Mouse (Mus musculus) limb, embryonic 14.5 days (tissue): ENCODE data around the gene Rad23a. TPM values are rescaled to one million over a fixed set of nuclear protein-coding genes. Genes with fewer than 3 reads are reported as not detected.

ENCODE experiments used
- ATAC-seq: fragments of 200-750 bp; cut with Nextera tagmentation; 2 replicates; pipeline ENCODE4 v1.8.0; 2017; ENCODE audit warnings: low read depth, moderate number of reproducible peaks, moderate TSS enrichment; ENCODE audit not compliant: low FRiP score
- DNase-seq: peaks from one replicate; pipeline ENCODE4 v3.0.0-alpha.2; 2015; ENCODE audit warnings: low spot score
- H3K27ac ChIP-seq: fragments of 300-500 bp; sonication (generic); replicated peaks from 2 replicates; pipeline ENCODE4 v1.5.1; 2014; ENCODE audit warnings: low read depth, mild to moderate bottlenecking, low read length, moderate library complexity, mixed read lengths
- H3K27me3 ChIP-seq: fragments of 300-500 bp; sonication (generic); 2 replicates; pipeline ENCODE4 v1.6.1; 2014; ENCODE audit warnings: low read length, mixed read lengths; ENCODE audit not compliant: control insufficient read depth, insufficient read depth
- H3K36me3 ChIP-seq: fragments of 300-500 bp; sonication (generic); 2 replicates; pipeline ENCODE4 v1.6.1; 2014; ENCODE audit warnings: mild to moderate bottlenecking, low read length, moderate library complexity, mixed read lengths; ENCODE audit not compliant: control insufficient read depth, insufficient read depth
- H3K4me1 ChIP-seq: fragments of 300-500 bp; sonication (generic); 2 replicates; pipeline ENCODE4 v1.6.1; 2014; ENCODE audit warnings: antibody characterized with exemption, low read length, mixed read lengths; ENCODE audit not compliant: control insufficient read depth, insufficient read depth
- H3K4me2 ChIP-seq: fragments of 300-500 bp; sonication (generic); replicated peaks from 2 replicates; pipeline ENCODE4 v1.6.1; 2014; ENCODE audit warnings: low read depth, mild to moderate bottlenecking, low read length, moderate library complexity; ENCODE audit not compliant: severe bottlenecking
- H3K4me3 ChIP-seq: fragments of 300-500 bp; sonication (generic); replicated peaks from 2 replicates; pipeline ENCODE4 v1.5.1; 2014; ENCODE audit warnings: low read length
- H3K9ac ChIP-seq: fragments of 300-500 bp; sonication (generic); 2 replicates; pipeline ENCODE4 v1.6.1; 2014; ENCODE audit warnings: mild to moderate bottlenecking, low read depth, low read length, moderate library complexity; ENCODE audit not compliant: severe bottlenecking
- H3K9me3 ChIP-seq: fragments of 300-500 bp; sonication (generic); 2 replicates; pipeline ENCODE4 v1.6.1; 2016; ENCODE audit warnings: low read length; ENCODE audit not compliant: control insufficient read depth
- POLR2A ChIP-seq: fragments of 200-500 bp; IDR thresholded peaks from 2 replicates; pipeline ENCODE4 v1.8.0; 2012; ENCODE audit warnings: inconsistent platforms, mild to moderate bottlenecking, moderate library complexity, borderline replicate concordance; ENCODE audit not compliant: insufficient read depth, insufficient read length; ENCODE audit errors: extremely low read depth
- WGBS: fragments of 180-500 bp; shearing (Covaris S2); extraction: QIAGEN DNeasy Blood & Tissue Kit; methylation state at CpG from one replicate; pipeline ENCODE4 v1.1.7; 2014; 5-methylcytosine and 5-hydroxymethylcytosine counted together
- polyA plus RNA-seq, 2 experiments: library from polyadenylated mRNA; depleted of rRNA in 1 of 2; stranded (reverse) in 1 of 2; unstranded in 1 of 2; fragments of >200 nt; fragmentation: Nextera tagmentation in 1 of 2; extraction: Ambion mirVana in 1 of 2; gene quantifications; 2 replicates each; pipeline versions ENCODE4 v1.2.1 to v1.2.3; 2012 to 2014

The Rad23a gene
- polyA plus RNA-seq, 2 experiments = 82.0 to 104 TPM

DNA sequence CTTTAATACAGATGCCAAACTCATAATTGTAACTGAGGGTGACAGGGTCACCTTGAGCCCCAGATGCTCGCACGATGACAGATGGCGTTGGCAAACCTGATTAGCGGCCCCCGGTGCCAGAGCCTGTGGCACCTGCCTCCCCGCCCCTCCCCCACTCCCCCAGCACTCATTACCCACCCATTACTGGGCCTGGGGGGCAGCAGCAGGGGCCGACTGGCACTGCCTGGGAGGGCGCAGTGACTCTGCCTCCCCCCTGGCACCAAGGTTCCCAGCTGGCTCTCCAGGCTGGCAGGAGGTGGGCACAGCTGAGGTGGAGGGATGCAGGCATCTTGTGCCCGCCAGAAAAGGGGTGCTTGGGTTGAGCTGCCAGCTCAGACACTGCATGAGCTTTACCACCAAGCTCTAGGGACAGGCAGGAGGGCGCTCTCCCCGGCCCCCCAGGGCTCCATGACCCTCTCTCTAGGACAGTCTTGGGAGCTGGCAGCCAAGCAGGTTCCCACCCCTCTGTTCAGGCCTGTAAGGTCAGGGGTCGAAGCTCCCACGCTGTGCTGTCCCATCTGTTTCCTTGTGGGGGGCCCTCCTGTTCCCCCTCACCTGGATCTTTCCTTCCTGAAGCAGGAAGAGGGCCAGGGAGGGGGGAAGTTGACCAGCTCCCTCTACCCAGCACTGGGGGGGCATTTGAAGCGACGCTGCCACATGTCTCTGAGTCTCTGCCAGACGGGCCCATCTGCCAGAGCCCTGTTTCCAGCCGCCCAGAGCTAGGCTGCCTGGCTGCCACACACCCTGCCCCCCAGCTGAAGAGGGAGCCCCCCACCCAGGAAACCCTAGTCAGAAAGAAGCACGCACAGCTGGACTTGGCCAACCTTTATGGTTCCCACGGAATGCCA lies 25.7 kb downstream of the Rad23a start:
- no peaks in the 10 kb centered on the region for H3K9me3 ChIP-seq
- ATAC-seq (no peak), DNase-seq (no peak)
- TF ChIP-seq POLR2A = no peak
- no peak overlapping the region for H3K4me2 ChIP-seq
- H3K27ac ChIP-seq = no peak overlapping the region
- no peak overlapping the region for H3K4me3 ChIP-seq
- peaks cover 11% of the 10 kb centered on the region; the same call in 1 of the 2 replicates for H3K4me1 ChIP-seq
- H3K27me3 ChIP-seq = no peaks in the 10 kb centered on the region
- no peak overlapping the region for H3K9ac ChIP-seq
- H3K36me3 ChIP-seq = no peaks in the 10 kb centered on the region
- 48% methylated on average over 13 of the region's 19 CpGs for WGBS

DNA sequence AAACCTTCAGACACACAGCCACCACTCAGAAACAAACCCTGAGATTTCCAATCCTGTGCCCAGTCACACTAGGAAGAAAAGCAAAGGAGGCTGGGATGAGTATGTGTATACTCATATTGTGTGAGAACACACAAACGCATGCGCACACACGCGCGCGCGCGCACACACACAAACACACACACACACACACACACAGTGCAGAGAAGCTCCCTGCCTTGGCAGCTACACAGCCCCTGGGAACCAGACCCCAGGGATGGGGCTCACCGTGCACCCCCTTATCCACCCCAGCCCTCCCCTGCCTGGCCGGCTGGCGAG lies 26.3 kb downstream of the Rad23a start:
- ATAC-seq (no peak), DNase-seq (no peak)
- no peak overlapping the region for H3K27ac ChIP-seq
- no peak overlapping the region for H3K9ac ChIP-seq
- H3K27me3 ChIP-seq = no peaks in the 10 kb centered on the region
- H3K4me2 ChIP-seq = no peak overlapping the region
- TF ChIP-seq POLR2A = no peak
- 82% methylated on average over 11 of the region's 11 CpGs for WGBS
- no peaks in the 10 kb centered on the region for H3K36me3 ChIP-seq
- no peak overlapping the region for H3K4me3 ChIP-seq
- no peaks in the 10 kb centered on the region for H3K9me3 ChIP-seq
- peaks cover 11% of the 10 kb centered on the region; the same call in 1 of the 2 replicates for H3K4me1 ChIP-seq

DNA sequence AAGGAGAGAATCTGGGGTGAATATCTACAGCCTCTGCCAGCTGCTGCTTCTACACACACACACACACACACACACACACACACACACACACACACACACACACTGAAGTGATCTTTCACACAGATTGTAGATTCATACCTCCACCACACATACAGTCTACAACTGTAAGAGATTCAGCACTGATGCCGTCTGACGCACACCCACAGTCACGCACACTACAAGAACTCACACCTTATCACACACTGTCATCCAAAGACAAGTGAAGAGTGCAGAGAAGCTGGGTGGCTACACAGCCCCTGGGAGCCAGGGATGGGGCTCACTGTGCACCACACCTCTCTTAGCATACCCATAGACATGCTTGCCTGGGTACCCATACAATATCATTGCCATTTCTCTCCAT lies 26.6 kb downstream of the Rad23a start:
- H3K9me3 ChIP-seq = no peaks in the 10 kb centered on the region
- no peak overlapping the region for H3K9ac ChIP-seq
- 87% methylated on average over 3 of the region's 3 CpGs for WGBS
- TF ChIP-seq POLR2A = no peak
- peaks cover 11% of the 10 kb centered on the region; the same call in 1 of the 2 replicates for H3K4me1 ChIP-seq
- H3K4me2 ChIP-seq = no peak overlapping the region
- DNase-seq (no peak), ATAC-seq (no peak)
- no peak overlapping the region for H3K4me3 ChIP-seq
- no peak overlapping the region for H3K27ac ChIP-seq
- H3K36me3 ChIP-seq = no peaks in the 10 kb centered on the region
- no peaks in the 10 kb centered on the region for H3K27me3 ChIP-seq

- Histone ChIP-seq H3K4me2 (no peak overlapping the region), H3K27ac (no peak overlapping the region), H3K4me3 (no peak overlapping the region), H3K9ac (no peak overlapping the region), H3K4me1 (peaks cover 11% of the 10 kb centered on the region; the same call in 1 of the 2 replicates), H3K27me3 (no peaks in the 10 kb centered on the region), H3K36me3 (no peaks in the 10 kb centered on the region), H3K9me3 (no peaks in the 10 kb centered on the region)
- ATAC-seq (peak; percentile 25; the same call in 1 of the 2 replicates), DNase-seq (peak; percentile 92)
- WGBS = 1% methylated on average over 5 of the region's 5 CpGs
- no peak for TF ChIP-seq POLR2A
Measured at GRCm38 (mm10) chr8:84813059-84813458, 27.4 kb downstream of the Rad23a start.

GRCm38 (mm10) chr8:84811303-84811702 lies 29.2 kb downstream of the Rad23a start:
- TF ChIP-seq POLR2A = no peak
- DNase-seq = no peak
- H3K4me3 ChIP-seq = peak overlapping the region; percentile 35
- no peak overlapping the region for H3K27ac ChIP-seq
- H3K4me1 ChIP-seq = peaks cover 11% of the 10 kb centered on the region; the same call in 1 of the 2 replicates
- H3K4me2 ChIP-seq = peak overlapping the region; percentile 58
- H3K36me3 ChIP-seq = no peaks in the 10 kb centered on the region
- ATAC-seq = no peak
- peak overlapping the region; percentile 31; the same call in 1 of the 2 replicates for H3K9ac ChIP-seq
- H3K9me3 ChIP-seq = no peaks in the 10 kb centered on the region
- no peaks in the 10 kb centered on the region for H3K27me3 ChIP-seq
- WGBS = 33% methylated on average over 10 of the region's 10 CpGs
